Mouse (Mus musculus) myocyte (in vitro differentiated cells): ENCODE results near the gene Cbx7. TPM values are rescaled to one million over a fixed set of nuclear protein-coding genes. Genes with fewer than 3 reads are reported as not detected.

Experiments used
- H3K27me3 ChIP-seq: one replicate; pipeline ENCODE4 v1.6.1; 2011; ENCODE audit not compliant: control insufficient read depth, insufficient read depth, insufficient read length
- H3K36me3 ChIP-seq: one replicate; pipeline ENCODE4 v1.6.1; 2011; ENCODE audit not compliant: control insufficient read depth, insufficient read depth
- H3K4me2 ChIP-seq: one replicate; pipeline ENCODE4 v1.6.1; 2011; ENCODE audit warnings: low read depth, control low read depth
- H3K4me3 ChIP-seq: one replicate; pipeline ENCODE4 v1.5.1; 2011; ENCODE audit warnings: mild to moderate bottlenecking, control low read depth, moderate library complexity
- H3K79me2 ChIP-seq: one replicate; pipeline ENCODE4 v1.6.1; 2011; ENCODE audit not compliant: control insufficient read depth, insufficient read depth
- H3ac ChIP-seq: one replicate; pipeline ENCODE4 v1.6.1; 2011; ENCODE audit not compliant: control insufficient read depth, insufficient read length
- CEBPB ChIP-seq: IDR thresholded peaks from 2 replicates; pipeline ENCODE4 v1.6.1; 2011; ENCODE audit warnings: mild to moderate bottlenecking, moderate library complexity; ENCODE audit not compliant: poor library complexity, insufficient read depth, severe bottlenecking
- E2F4 ChIP-seq: IDR thresholded peaks from one replicate; pipeline ENCODE4 v1.6.1; 2011; ENCODE audit warnings: mild to moderate bottlenecking, control low read depth, moderate library complexity; ENCODE audit not compliant: insufficient read depth
- MAX ChIP-seq: IDR thresholded peaks from one replicate; pipeline ENCODE4 v1.6.1; 2011; ENCODE audit warnings: low read depth, mild to moderate bottlenecking, control low read depth
- MYOD1 ChIP-seq, 3 experiments: IDR thresholded peaks; one replicate each; pipeline ENCODE4 v1.6.1; 2011; ENCODE audit warnings: control low read depth in 2 of 3, low read depth in 2 of 3, mild to moderate bottlenecking in 2 of 3, moderate library complexity in 1 of 3; ENCODE audit not compliant: insufficient read length in 2 of 3, control insufficient read depth in 1 of 3
- MYOG ChIP-seq, 3 experiments: IDR thresholded peaks; one replicate each; pipeline ENCODE4 v1.6.1; 2011; ENCODE audit warnings: control low read depth in 2 of 3, low read depth in 2 of 3, mild to moderate bottlenecking in 2 of 3; ENCODE audit not compliant: insufficient read length in 2 of 3, control insufficient read depth in 1 of 3, insufficient read depth in 1 of 3
- POLR2A ChIP-seq: IDR thresholded peaks from one replicate; pipeline ENCODE4 v1.6.1; 2011; ENCODE audit warnings: low read depth, mild to moderate bottlenecking, control low read depth, moderate library complexity; ENCODE audit not compliant: insufficient read length
- POLR2AphosphoS2 ChIP-seq: IDR thresholded peaks from one replicate; pipeline ENCODE4 v1.6.1; 2011; ENCODE audit warnings: low read depth, control low read depth; ENCODE audit not compliant: insufficient read length
- REST ChIP-seq: IDR thresholded peaks from one replicate; pipeline ENCODE4 v1.6.1; 2011; ENCODE audit warnings: mild to moderate bottlenecking, control low read depth, moderate library complexity; ENCODE audit not compliant: insufficient read depth, insufficient read length
- SRF ChIP-seq: IDR thresholded peaks from one replicate; pipeline ENCODE4 v1.6.1; 2011; ENCODE audit warnings: low read depth; ENCODE audit not compliant: control insufficient read depth, insufficient read length
- TCF12 ChIP-seq: IDR thresholded peaks from one replicate; pipeline ENCODE4 v1.6.1; 2011; ENCODE audit warnings: mild to moderate bottlenecking, control low read depth; ENCODE audit not compliant: poor library complexity, insufficient read depth, severe bottlenecking
- TCF3 ChIP-seq: IDR thresholded peaks from one replicate; pipeline ENCODE4 v1.6.1; 2011; ENCODE audit warnings: low read depth, control low read depth; ENCODE audit not compliant: insufficient read length
- USF1 ChIP-seq: IDR thresholded peaks from one replicate; pipeline ENCODE4 v1.6.1; 2011; ENCODE audit warnings: low read depth, mild to moderate bottlenecking, control low read depth, moderate library complexity
- polyA plus RNA-seq: library from polyadenylated mRNA; unstranded; fragments of >200 nt; fragmentation: generic; extraction: Trizol; gene quantifications from one replicate; pipeline ENCODE4 v1.2.1, GENCODE M21; 2012; ENCODE audit warnings: missing spikeins

Cbx7 gene
- 4.7 TPM for polyA plus RNA-seq

- no peak within 1 kb of the TSS for H3K4me2 ChIP-seq
- no peaks in the 10 kb centered on the region for H3K27me3 ChIP-seq
- H3ac ChIP-seq = no peak within 1 kb of the TSS
- TF ChIP-seq POLR2AphosphoS2 = no peak
- TF ChIP-seq REST = no peak
- no peak for TF ChIP-seq E2F4
- TF ChIP-seq TCF12 = no peak
- no peak for TF ChIP-seq USF1
- TF ChIP-seq SRF = no peak
- TF ChIP-seq CEBPB = no peak
- no peak for TF ChIP-seq MYOD1 (IDR thresholded peaks at IDR 0.05; ENCODE audit: control insufficient read depth in 1 of 3, insufficient read length in 2 of 3, low read depth in 2 of 3)
- no peak within 1 kb of the TSS for H3K4me3 ChIP-seq
- no peaks in the 10 kb centered on the region for H3K36me3 ChIP-seq
- no peaks in the 10 kb centered on the region for H3K79me2 ChIP-seq
Observed at GRCm38 (mm10) chr15:79970940-79971339, at the start of gene Cbx7. TSS of gene Cbx7 (minus strand) at chr15:79971119.

- no peak overlapping the region for H3K4me2 ChIP-seq
Observed at GRCm38 (mm10) chr15:80020516-80020915, 49.6 kb upstream of the Cbx7 start.

GRCm38 (mm10) chr15:80019625-80020024 is 48.7 kb upstream of the Cbx7 start:
- TF ChIP-seq USF1 (no peak), SRF (no peak), TCF12 (no peak), POLR2A (no peak), MYOD1 (IDR thresholded peaks at IDR 0.05; ENCODE audit: control insufficient read depth in 1 of 3, insufficient read length in 2 of 3, low read depth in 2 of 3) (no peak), MAX (no peak), POLR2AphosphoS2 (no peak), MYOG (IDR thresholded peaks at IDR 0.05; ENCODE audit: control insufficient read depth in 1 of 3, insufficient read depth in 1 of 3, insufficient read length in 2 of 3, low read depth in 2 of 3) (no peak), TCF3 (no peak), REST (no peak), CEBPB (no peak), E2F4 (no peak)

More at GRCm38 (mm10) chr15:80020516-80020915, 49.6 kb upstream of the Cbx7 start:
- TF ChIP-seq E2F4 = no peak
- no peak for TF ChIP-seq CEBPB
- no peak for TF ChIP-seq MYOD1 (IDR thresholded peaks at IDR 0.05; ENCODE audit: control insufficient read depth in 1 of 3, insufficient read length in 2 of 3, low read depth in 2 of 3)
- no peak for TF ChIP-seq MYOG (IDR thresholded peaks at IDR 0.05; ENCODE audit: control insufficient read depth in 1 of 3, insufficient read depth in 1 of 3, insufficient read length in 2 of 3, low read depth in 2 of 3)
- TF ChIP-seq MAX = no peak
- Histone ChIP-seq H3K79me2 (no peaks in the 10 kb centered on the region), H3K36me3 (no peaks in the 10 kb centered on the region), H3K4me3 (no peak overlapping the region), H3ac (no peak overlapping the region), H3K27me3 (no peaks in the 10 kb centered on the region)

GRCm38 (mm10) chr15:80019220-80019619 is 48.3 kb upstream of the Cbx7 start:
- Histone ChIP-seq H3K27me3 (no peaks in the 10 kb centered on the region), H3K79me2 (no peaks in the 10 kb centered on the region), H3K4me3 (no peak overlapping the region), H3K36me3 (no peaks in the 10 kb centered on the region), H3ac (no peak overlapping the region), H3K4me2 (no peak overlapping the region)
- TF ChIP-seq USF1 = no peak
- no peak for TF ChIP-seq CEBPB
- no peak for TF ChIP-seq MAX
- no peak for TF ChIP-seq REST
- TF ChIP-seq MYOD1 (IDR thresholded peaks at IDR 0.05; ENCODE audit: control insufficient read depth in 1 of 3, insufficient read length in 2 of 3, low read depth in 2 of 3) = no peak
- no peak for TF ChIP-seq POLR2AphosphoS2
- no peak for TF ChIP-seq E2F4
- no peak for TF ChIP-seq SRF
- TF ChIP-seq TCF3 = no peak
- no peak for TF ChIP-seq POLR2A
- TF ChIP-seq MYOG (IDR thresholded peaks at IDR 0.05; ENCODE audit: control insufficient read depth in 1 of 3, insufficient read depth in 1 of 3, insufficient read length in 2 of 3, low read depth in 2 of 3) = no peak
- TF ChIP-seq TCF12 = no peak

More at GRCm38 (mm10) chr15:80019625-80020024, 48.7 kb upstream of the Cbx7 start:
- H3K4me3 ChIP-seq = no peak overlapping the region
- no peaks in the 10 kb centered on the region for H3K79me2 ChIP-seq
- no peak overlapping the region for H3K4me2 ChIP-seq
- no peaks in the 10 kb centered on the region for H3K27me3 ChIP-seq
- no peak overlapping the region for H3ac ChIP-seq
- no peaks in the 10 kb centered on the region for H3K36me3 ChIP-seq

GRCm38 (mm10) chr15:80016563-80017301 is 45.8 kb upstream of the Cbx7 start:
- H3K4me2 ChIP-seq = no peak overlapping the region
- no peaks in the 10 kb centered on the region for H3K36me3 ChIP-seq
- H3K27me3 ChIP-seq = no peaks in the 10 kb centered on the region
- no peak overlapping the region for H3K4me3 ChIP-seq
- TF ChIP-seq E2F4 = no peak
- no peak for TF ChIP-seq CEBPB
- no peak for TF ChIP-seq POLR2AphosphoS2
- TF ChIP-seq MAX = no peak
- no peak for TF ChIP-seq TCF3
- TF ChIP-seq USF1 = no peak
- TF ChIP-seq MYOG (IDR thresholded peaks at IDR 0.05; ENCODE audit: control insufficient read depth in 1 of 3, insufficient read depth in 1 of 3, insufficient read length in 2 of 3, low read depth in 2 of 3) = no peak
- no peak for TF ChIP-seq MYOD1 (IDR thresholded peaks at IDR 0.05; ENCODE audit: control insufficient read depth in 1 of 3, insufficient read length in 2 of 3, low read depth in 2 of 3)
- TF ChIP-seq REST = no peak
- TF ChIP-seq POLR2A = no peak
- TF ChIP-seq SRF = no peak
- TF ChIP-seq TCF12 = no peak
- H3K79me2 ChIP-seq = peaks cover 16% of the 10 kb centered on the region
- no peak overlapping the region for H3ac ChIP-seq
